Mouse (Mus musculus) midbrain, embryonic 15.5 days (tissue): Measurements from ENCODE around the gene Rpf1. TPM values are rescaled to one million over a fixed set of nuclear protein-coding genes. Genes with fewer than 3 reads are reported as not detected.

Experiments
- ATAC-seq: fragments of 200-750 bp; cut with Nextera tagmentation; replicated peaks from 2 replicates; pipeline ENCODE4 v1.8.0; 2017; ENCODE audit warnings: moderate TSS enrichment
- H3K27ac ChIP-seq: fragments of 300-500 bp; sonication (generic); 2 replicates; pipeline ENCODE4 v1.5.1; 2015; ENCODE audit warnings: mild to moderate bottlenecking, inconsistent platforms
- H3K27me3 ChIP-seq: fragments of 300-500 bp; sonication (generic); replicated peaks from 2 replicates; pipeline ENCODE4 v1.6.1; 2015; ENCODE audit warnings: inconsistent platforms
- H3K36me3 ChIP-seq: fragments of 300-500 bp; sonication (generic); replicated peaks from 2 replicates; pipeline ENCODE4 v1.6.1; 2015; ENCODE audit warnings: inconsistent platforms
- H3K4me1 ChIP-seq: fragments of 300-500 bp; sonication (generic); 2 replicates; pipeline ENCODE4 v1.6.1; 2015; ENCODE audit warnings: inconsistent platforms
- H3K4me2 ChIP-seq: fragments of 300-500 bp; sonication (generic); 2 replicates; pipeline ENCODE4 v1.6.1; 2015; ENCODE audit warnings: inconsistent platforms, mild to moderate bottlenecking, moderate library complexity
- H3K4me3 ChIP-seq: fragments of 300-500 bp; sonication (generic); 2 replicates; pipeline ENCODE4 v1.5.1; 2015; ENCODE audit warnings: mild to moderate bottlenecking, inconsistent platforms
- H3K9ac ChIP-seq: fragments of 300-500 bp; sonication (generic); 2 replicates; pipeline ENCODE4 v1.6.1; 2015; ENCODE audit warnings: mild to moderate bottlenecking, inconsistent platforms
- H3K9me3 ChIP-seq: fragments of 300-500 bp; sonication (generic); 2 replicates; pipeline ENCODE4 v1.6.1; 2016; ENCODE audit warnings: inconsistent platforms
- WGBS: fragments of 180-500 bp; shearing (Covaris S2); methylation state at CpG from one replicate; pipeline ENCODE4 v1.1.7; 2015; ENCODE audit warnings: mixed read lengths; 5-methylcytosine and 5-hydroxymethylcytosine counted together
- polyA plus RNA-seq: library from polyadenylated mRNA; unstranded; fragments of >200 nt; fragmentation: Nextera tagmentation; extraction: Ambion mirVana; gene quantifications from 2 replicates; pipeline ENCODE4 v1.2.1, GENCODE M21; 2015

The Rpf1 gene
- polyA plus RNA-seq, 1 experiment from 2014 or later, result 38.6 TPM

- H3K4me3 ChIP-seq, result no peak overlapping the region
- H3K27me3 ChIP-seq, result no peaks in the 10 kb centered on the region
- WGBS, result 40% methylated on average over 1 of the region's 1 CpGs
- H3K27ac ChIP-seq, result no peak overlapping the region
- no peaks in the 10 kb centered on the region for H3K36me3 ChIP-seq
- H3K4me1 ChIP-seq, result no peaks in the 10 kb centered on the region
- no peak overlapping the region for H3K4me2 ChIP-seq
- H3K9me3 ChIP-seq, result no peaks in the 10 kb centered on the region
- H3K9ac ChIP-seq, result no peak overlapping the region
- no peak for ATAC-seq
Measured at GRCm38 (mm10) chr3:146543632-146544031, 22.4 kb upstream of the Rpf1 start.

- H3K4me3 ChIP-seq, result no peak overlapping the region
- no peaks in the 10 kb centered on the region for H3K4me1 ChIP-seq
- H3K9me3 ChIP-seq, result no peaks in the 10 kb centered on the region
- no peak overlapping the region for H3K9ac ChIP-seq
- H3K27ac ChIP-seq, result no peak overlapping the region
- no peaks in the 10 kb centered on the region for H3K27me3 ChIP-seq
- H3K4me2 ChIP-seq, result no peak overlapping the region
- no peak for ATAC-seq
- 89% methylated on average over 4 of the region's 4 CpGs for WGBS
- H3K36me3 ChIP-seq, result no peaks in the 10 kb centered on the region
Measured at GRCm38 (mm10) chr3:146540521-146541273, 19.5 kb upstream of the Rpf1 start.

DNA sequence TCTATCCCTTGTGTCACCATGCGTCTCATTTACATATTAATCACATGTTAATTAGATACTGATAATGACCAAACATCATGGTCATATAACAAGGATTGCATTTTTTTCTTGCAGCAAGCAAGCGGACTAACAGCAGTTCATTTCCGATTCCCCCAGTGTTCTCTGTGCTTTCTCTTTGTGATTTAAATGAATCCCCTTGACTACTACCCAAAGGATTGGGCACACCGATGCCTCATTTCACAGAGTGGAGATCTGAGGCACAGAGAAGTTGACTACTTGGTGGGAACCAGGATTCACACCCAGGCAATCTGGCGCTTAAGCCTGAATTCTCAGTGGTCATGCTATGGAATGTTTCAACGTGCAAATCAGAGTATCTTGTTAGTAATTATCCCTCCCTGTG lies 13.8 kb upstream of the Rpf1 start:
- Histone ChIP-seq H3K27ac (no peak overlapping the region), H3K9me3 (no peaks in the 10 kb centered on the region), H3K36me3 (no peaks in the 10 kb centered on the region), H3K4me3 (no peak overlapping the region), H3K4me2 (no peak overlapping the region), H3K27me3 (no peaks in the 10 kb centered on the region), H3K4me1 (no peaks in the 10 kb centered on the region), H3K9ac (no peak overlapping the region)
- ATAC-seq, result no peak
- WGBS, result 53% methylated on average over 6 of the region's 6 CpGs

DNA sequence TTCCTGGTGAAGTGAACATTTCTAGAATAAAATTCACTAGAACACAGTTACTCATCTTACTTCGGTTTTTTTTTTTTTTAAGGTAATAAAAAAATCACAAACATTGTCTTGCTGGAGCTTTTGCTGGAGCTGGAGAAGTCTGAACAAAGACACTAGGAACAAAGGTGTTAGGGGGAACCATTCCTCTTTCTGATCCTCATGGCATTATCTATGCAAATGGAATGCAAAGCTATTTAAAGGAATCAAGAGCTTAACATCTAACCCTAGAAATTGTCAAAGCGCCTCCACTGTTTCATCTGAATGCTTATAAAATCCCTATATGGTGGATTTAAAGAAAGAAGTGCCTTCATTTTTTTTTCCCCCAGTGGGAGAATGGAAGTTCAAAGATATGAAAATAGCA lies 7.1 kb upstream of the Rpf1 start:
- no peak for ATAC-seq
- Histone ChIP-seq H3K27me3 (no peaks in the 10 kb centered on the region), H3K36me3 (no peaks in the 10 kb centered on the region), H3K9ac (no peak overlapping the region), H3K9me3 (no peaks in the 10 kb centered on the region), H3K4me3 (no peak overlapping the region), H3K4me1 (no peaks in the 10 kb centered on the region), H3K27ac (peak overlapping the region; percentile 11; the same call in 1 of the 2 replicates), H3K4me2 (no peak overlapping the region)
- 15% methylated on average over 2 of the region's 2 CpGs for WGBS

- 0 out of 2 replicates have a peak, but pooled peaks have one; percentile 9 for ATAC-seq
Measured at GRCm38 (mm10) chr3:146521652-146522020, 407 bp upstream of the Rpf1 start.

DNA sequence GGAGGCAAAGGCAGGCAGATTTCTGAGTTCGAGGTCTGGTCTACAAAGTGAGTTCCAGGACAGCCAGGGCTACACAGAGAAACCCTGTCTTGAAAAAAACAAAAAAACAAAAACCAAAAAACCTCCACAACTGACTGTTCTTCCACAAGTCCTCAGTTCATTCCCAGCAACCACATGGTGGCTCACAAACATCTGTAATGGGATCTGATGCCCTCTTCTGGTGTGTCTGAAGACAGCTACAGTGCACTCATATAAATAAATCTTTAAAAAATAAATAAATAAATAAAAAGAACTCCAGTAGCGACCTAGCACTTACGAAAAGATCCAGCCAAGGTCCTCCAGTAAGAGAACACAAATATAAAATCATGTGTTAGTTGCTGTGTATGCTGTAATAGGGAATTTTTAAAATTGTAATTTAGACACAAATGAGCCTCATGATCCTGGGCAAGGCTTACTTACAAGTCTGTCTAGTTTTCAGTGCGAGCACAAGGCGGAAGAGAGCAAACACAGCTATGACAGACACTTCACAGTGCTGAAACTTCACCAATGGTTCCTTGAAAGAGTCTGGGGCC lies 917 bp downstream of the Rpf1 start:
- ATAC-seq, result peak; percentile 28

More at GRCm38 (mm10) chr3:146521652-146522020, 407 bp upstream of the Rpf1 start:
- Histone ChIP-seq H3K27ac (peak overlapping the region; percentile 99), H3K4me2 (peak overlapping the region; percentile 66), H3K27me3 (no peaks in the 10 kb centered on the region), H3K4me3 (peak overlapping the region; percentile 91), H3K9ac (0 out of 2 replicates have a peak overlapping the region, but pooled peaks have one; percentile 15), H3K36me3 (peaks cover 14% of the 10 kb centered on the region; the same call in 1 of the 2 replicates), H3K4me1 (peaks cover 4% of the 10 kb centered on the region; the same call in 1 of the 2 replicates), H3K9me3 (no peaks in the 10 kb centered on the region)
- 12% methylated on average over 8 of the region's 8 CpGs for WGBS

DNA sequence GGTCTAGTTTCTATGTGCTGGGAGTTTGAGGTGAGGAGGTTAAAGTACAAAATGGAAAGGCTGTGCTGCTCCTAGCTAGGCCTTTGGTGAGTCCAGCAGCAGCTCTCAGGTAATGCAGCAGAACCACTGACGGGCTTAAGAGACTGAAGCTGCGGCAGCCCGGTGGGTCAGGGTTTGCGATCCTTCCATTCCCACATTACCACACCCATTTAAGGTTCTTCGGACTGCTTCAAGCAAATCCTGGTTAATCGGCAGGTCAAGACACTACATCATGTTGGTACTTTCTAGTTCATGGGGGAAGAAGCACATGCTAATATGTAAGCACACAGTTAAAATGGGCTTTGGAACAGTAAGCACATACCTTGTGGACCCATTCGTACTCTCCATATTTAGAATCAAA lies 14.5 kb downstream of the Rpf1 start:
- Histone ChIP-seq H3K4me1 (peaks cover 2% of the 10 kb centered on the region; the same call in 1 of the 2 replicates), H3K27ac (no peak overlapping the region), H3K27me3 (no peaks in the 10 kb centered on the region), H3K36me3 (peaks cover 20% of the 10 kb centered on the region), H3K4me2 (no peak overlapping the region), H3K9ac (no peak overlapping the region), H3K4me3 (no peak overlapping the region), H3K9me3 (no peaks in the 10 kb centered on the region)
- ATAC-seq, result no peak
- 95% methylated on average over 7 of the region's 7 CpGs for WGBS

More for the DNA sequence above, 917 bp downstream of the Rpf1 start:
- Histone ChIP-seq H3K4me3 (peak overlapping the region; percentile 91), H3K36me3 (peaks cover 17% of the 10 kb centered on the region; the same call in 1 of the 2 replicates), H3K4me1 (peaks cover 4% of the 10 kb centered on the region; the same call in 1 of the 2 replicates), H3K4me2 (peak overlapping the region; percentile 66), H3K9me3 (no peaks in the 10 kb centered on the region), H3K27me3 (no peaks in the 10 kb centered on the region), H3K27ac (peak overlapping the region; percentile 99), H3K9ac (peak overlapping the region; percentile 88)
- WGBS, result 35% methylated on average over 5 of the region's 5 CpGs

GRCm38 (mm10) chr3:146501601-146502123 lies 19.6 kb downstream of the Rpf1 start:
- Histone ChIP-seq H3K4me1 (peaks cover 14% of the 10 kb centered on the region), H3K27ac (no peak overlapping the region), H3K36me3 (peaks cover 8% of the 10 kb centered on the region; the same call in 1 of the 2 replicates), H3K4me2 (peak overlapping the region; percentile 75), H3K9me3 (no peaks in the 10 kb centered on the region), H3K4me3 (peak overlapping the region; percentile 82; the same call in 1 of the 2 replicates), H3K27me3 (no peaks in the 10 kb centered on the region), H3K9ac (no peak overlapping the region)
- WGBS, result 62% methylated on average over 5 of the region's 5 CpGs
- ATAC-seq, result no peak

GRCm38 (mm10) chr3:146500810-146501201 lies 20.4 kb downstream of the Rpf1 start:
- ATAC-seq, result no peak
- no peak overlapping the region for H3K27ac ChIP-seq
- peak overlapping the region; percentile 82 for H3K4me3 ChIP-seq
- no peaks in the 10 kb centered on the region for H3K9me3 ChIP-seq
- H3K36me3 ChIP-seq, result peaks cover 1% of the 10 kb centered on the region; the same call in 1 of the 2 replicates
- peaks cover 14% of the 10 kb centered on the region for H3K4me1 ChIP-seq
- H3K4me2 ChIP-seq, result peak overlapping the region; percentile 75
- no peaks in the 10 kb centered on the region for H3K27me3 ChIP-seq
- 15% methylated on average over 5 of the region's 5 CpGs for WGBS
- peak overlapping the region; percentile 69; the same call in 1 of the 2 replicates for H3K9ac ChIP-seq

DNA sequence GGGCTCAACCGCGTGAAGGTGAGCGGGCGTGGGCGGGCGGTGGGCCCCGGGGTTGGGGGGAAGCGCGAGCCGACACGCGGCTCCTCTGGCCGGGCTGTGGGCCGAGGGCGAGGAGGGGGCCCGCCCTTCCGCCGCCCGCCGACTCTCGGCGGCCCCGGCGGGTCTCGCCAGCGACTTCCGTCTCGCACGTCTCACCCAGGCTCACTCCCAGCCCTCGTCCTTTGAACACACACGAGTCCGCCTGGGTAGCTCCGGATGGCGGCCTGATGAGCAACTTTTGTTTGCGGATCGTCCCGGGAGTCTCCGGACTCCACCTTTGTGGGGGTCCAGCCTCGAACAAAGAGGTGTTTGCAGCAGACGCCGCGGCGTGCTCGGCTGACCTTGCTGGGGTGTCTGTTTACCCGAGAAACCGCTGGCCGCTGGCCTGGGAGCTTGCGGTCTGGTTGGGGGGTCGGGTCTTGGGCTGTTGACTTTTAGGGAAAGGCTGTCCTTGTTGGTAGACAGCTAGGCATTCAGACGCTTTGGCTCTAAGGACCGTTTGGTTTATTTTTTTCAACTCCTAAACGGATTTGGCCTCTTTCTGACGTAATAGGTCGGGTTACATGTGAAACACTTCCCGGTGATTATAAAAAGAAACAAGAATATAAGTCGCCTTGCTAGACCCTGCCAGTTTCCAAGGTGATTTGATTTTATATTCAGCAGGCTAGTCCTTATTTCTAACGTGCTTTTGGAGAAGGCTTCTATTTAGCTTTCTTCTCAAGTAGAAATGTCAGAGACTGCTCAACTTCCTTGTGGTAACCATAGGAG lies 21.0 kb downstream of the Rpf1 start:
- Histone ChIP-seq H3K9ac (peak overlapping the region; percentile 69), H3K4me1 (peaks cover 14% of the 10 kb centered on the region), H3K4me2 (peak overlapping the region; percentile 75), H3K4me3 (peak overlapping the region; percentile 82), H3K27me3 (no peaks in the 10 kb centered on the region), H3K36me3 (no peaks in the 10 kb centered on the region), H3K27ac (peak overlapping the region; percentile 74), H3K9me3 (no peaks in the 10 kb centered on the region)
- ATAC-seq, result peak; percentile 80
- WGBS, result under 1% methylated on average over 56 of the region's 57 CpGs

- H3K4me1 ChIP-seq, result peaks cover 14% of the 10 kb centered on the region
- no peaks in the 10 kb centered on the region for H3K36me3 ChIP-seq
- H3K9me3 ChIP-seq, result no peaks in the 10 kb centered on the region
- peak within 1 kb of the TSS; percentile 69 for H3K9ac ChIP-seq
- no peaks in the 10 kb centered on the region for H3K27me3 ChIP-seq
- ATAC-seq, result peak; percentile 89
- peak within 1 kb of the TSS; percentile 82 for H3K4me3 ChIP-seq
- under 1% methylated on average over 44 of the region's 88 CpGs for WGBS
- H3K27ac ChIP-seq, result peak within 1 kb of the TSS; percentile 74
- peak within 1 kb of the TSS; percentile 75 for H3K4me2 ChIP-seq
Measured at GRCm38 (mm10) chr3:146499431-146500002, 21.7 kb downstream of the Rpf1 start, which contains the start of the genes Spata1 and Gng5. Gene Spata1, minus strand, starts transcription at chr3:146499753. Gene Gng5, plus strand, starts transcription at chr3:146499807.
